Mouse (Mus musculus) brain, embryonic 14.5 days (tissue): Measurements from ENCODE around the gene Zhx3.

Experiments
- CTCF ChIP-seq: fragments of 200-500 bp; IDR thresholded peaks from 2 replicates; pipeline ENCODE4 v1.5.1; 2012; ENCODE audit warnings: inconsistent platforms, mild to moderate bottlenecking, moderate library complexity, borderline replicate concordance; ENCODE audit not compliant: insufficient read depth, insufficient read length; ENCODE audit errors: extremely low read depth
- POLR2A ChIP-seq: fragments of 200-500 bp; IDR thresholded peaks from 2 replicates; pipeline ENCODE4 v1.6.1; 2012; ENCODE audit warnings: mild to moderate bottlenecking, inconsistent platforms, borderline replicate concordance; ENCODE audit not compliant: poor library complexity, insufficient read depth, insufficient read length, severe bottlenecking; ENCODE audit errors: extremely low read depth

DNA sequence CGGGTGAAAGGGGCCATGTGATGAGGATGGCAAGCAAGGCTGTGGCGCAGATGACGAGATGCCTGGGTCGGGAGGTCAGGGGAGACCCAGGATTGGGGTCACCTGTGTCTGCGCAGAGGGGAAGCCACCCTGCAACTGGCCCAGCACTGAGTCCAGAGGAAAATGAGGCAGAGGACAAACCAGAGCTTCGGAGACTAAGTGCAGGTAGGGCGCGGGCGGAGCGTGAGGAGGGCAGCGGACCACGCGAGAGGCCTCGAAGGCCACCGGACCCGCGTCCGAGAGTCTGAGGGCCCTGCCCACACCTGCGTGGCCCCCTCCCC is 142.0 kb downstream of the Zhx3 start:
- TF ChIP-seq POLR2A (no peak), CTCF (no peak)
